Mouse (Mus musculus) G1E (cell line): ENCODE results near the gene Rpl9-ps1.

Experiments
- CTCF ChIP-seq: IDR thresholded peaks from 2 replicates; pipeline ENCODE4 v1.5.1; 2012; ENCODE audit warnings: low read depth, low read length, inconsistent platforms, mixed read lengths
- GATA1 ChIP-seq: IDR thresholded peaks from 2 replicates; pipeline ENCODE4 v1.6.1; 2012; ENCODE audit warnings: borderline replicate concordance, low read length, inconsistent platforms, mixed read lengths
- TAL1 ChIP-seq: conservative IDR thresholded peaks from 2 replicates; pipeline ENCODE4 v1.6.1; 2012; ENCODE audit warnings: low read depth, low read length, inconsistent platforms, mixed read lengths

DNA sequence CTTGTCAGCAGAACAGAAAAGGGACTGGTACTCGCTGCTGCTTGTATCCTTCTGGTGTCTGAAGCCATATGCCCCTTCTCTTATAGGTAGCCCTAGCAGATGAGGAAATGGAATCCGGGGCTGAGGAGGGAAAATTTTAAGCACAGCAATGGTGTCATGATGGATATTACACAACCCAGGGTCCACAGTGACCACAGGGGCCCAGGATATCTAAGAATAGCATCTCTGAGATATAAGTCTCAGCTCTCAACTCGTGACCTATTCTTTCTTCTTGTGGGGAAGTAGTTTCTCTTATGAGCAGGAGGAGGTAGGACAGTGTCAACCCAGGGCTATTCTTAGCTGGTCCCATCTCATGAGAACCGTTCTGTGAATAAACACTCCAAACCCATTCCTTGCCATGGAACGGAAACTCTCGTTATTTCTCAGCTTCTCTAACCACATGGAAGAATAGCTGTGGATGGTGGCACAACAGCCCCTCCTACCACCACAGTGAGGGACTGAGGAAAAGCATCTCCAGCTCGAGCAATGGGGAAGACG lies 4.0 kb upstream of the Rpl9-ps1 start, which contains the start of gene Ccl3:
- TF ChIP-seq CTCF (no peak), GATA1 (no peak), TAL1 (no peak)
